Mouse (Mus musculus): Measurements from ENCODE around the gene Acsm2. TPM values are rescaled to one million over a fixed set of nuclear protein-coding genes. Genes with fewer than 3 reads are reported as not detected.

The Acsm2 gene
- total and polyA plus RNA-seq, 3 experiments = not detected

DNA sequence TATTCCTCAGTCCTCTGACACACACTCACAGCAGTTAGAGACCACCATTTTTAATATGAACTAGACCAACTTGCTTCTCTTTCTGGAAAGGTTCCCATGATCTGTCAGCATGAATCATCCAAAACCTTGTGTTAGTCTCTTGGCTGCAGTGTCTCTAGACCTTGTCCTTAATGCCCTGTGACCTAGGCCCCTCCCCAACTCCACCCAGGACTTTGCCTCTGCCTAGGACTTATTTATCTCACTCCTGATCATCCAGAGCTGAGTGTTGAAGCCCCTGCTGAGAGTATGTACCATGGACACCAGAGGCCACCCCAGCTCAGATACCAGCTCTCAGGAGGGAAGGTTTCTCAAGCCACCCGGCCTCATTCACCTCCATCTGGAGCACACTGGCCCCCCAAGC lies 31.8 kb upstream of the Acsm2 start:
- TF ChIP-seq ETS1 (IDR thresholded peaks at IDR 0.05; ENCODE audit: low read depth, low read length) (no peak), ZKSCAN1 (IDR thresholded peaks at IDR 0.05; ENCODE audit: low read depth, low read length) (no peak), JUND (IDR thresholded peaks at IDR 0.05; ENCODE audit: low read depth, low read length) (no peak), MAX (IDR thresholded peaks at IDR 0.05; ENCODE audit: low read length) (no peak), E2F4 (IDR thresholded peaks at IDR 0.05; ENCODE audit: borderline replicate concordance, low read depth, low read length) (no peak), HCFC1 (IDR thresholded peaks at IDR 0.05; ENCODE audit: low read depth, low read length) (no peak), RAD21 (IDR thresholded peaks at IDR 0.05; ENCODE audit: low read depth, low read length) (no peak), NELFE (IDR thresholded peaks at IDR 0.05; ENCODE audit: low read depth, low read length) (no peak)
- Histone ChIP-seq H3K27me3 (ENCODE audit: control insufficient read depth in 1 of 2, insufficient read depth in 2 of 2, low read length in 2 of 2) (no peaks in the 10 kb centered on the region), H3K4me3 (ENCODE audit: control insufficient read depth in 1 of 2, insufficient read depth in 1 of 2, low read depth in 2 of 2, low read length in 2 of 2) (no peak overlapping the region), H3K9ac (ENCODE audit: control insufficient read depth, low read depth, low read length, poor library complexity, severe bottlenecking) (no peak overlapping the region), H3K36me3 (ENCODE audit: control insufficient read depth in 1 of 2, insufficient read depth in 2 of 2, low read length in 2 of 2) (no peaks in the 10 kb centered on the region), H3K9me3 (replicated peaks; ENCODE audit: insufficient read depth, low read length) (no peaks in the 10 kb centered on the region), H3K27ac (ENCODE audit: control insufficient read depth, low read depth, low read length) (no peak overlapping the region), H3K4me1 (ENCODE audit: control insufficient read depth in 1 of 2, insufficient read depth in 2 of 2, low read length in 2 of 2) (no peaks in the 10 kb centered on the region), H3K79me2 (ENCODE audit: control insufficient read depth, insufficient read depth, low read length, poor library complexity) (no peaks in the 10 kb centered on the region)
- no peak for DNase-seq (ENCODE audit: low read depth, low spot score)

DNA sequence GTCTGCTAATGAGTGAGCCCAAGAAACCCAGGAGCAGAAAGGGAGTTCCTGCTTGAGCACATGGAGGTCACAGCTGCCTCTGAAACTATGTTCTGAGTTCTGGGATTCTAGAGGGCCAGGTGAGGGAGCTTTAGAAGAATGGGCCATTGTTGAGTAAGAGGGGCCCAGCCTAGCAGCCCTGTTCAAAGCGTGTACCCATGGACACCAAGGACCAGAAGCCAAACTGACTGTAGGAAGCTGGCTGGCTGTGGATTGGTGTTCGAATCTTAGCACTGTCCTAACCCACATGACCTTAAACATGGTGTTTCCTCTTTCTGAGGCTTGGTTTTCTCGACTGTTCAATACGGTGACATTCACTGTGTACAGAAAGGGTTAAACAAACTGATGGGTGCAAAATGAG lies 30.8 kb upstream of the Acsm2 start, which contains the start of gene Pdilt:
Gene Pdilt (minus strand): TSS at position 101 of the 400 bp plus-strand sequence.
- Histone ChIP-seq H3K27ac (ENCODE audit: control insufficient read depth, low read depth, low read length) (no peak within 1 kb of the TSS), H3K27me3 (ENCODE audit: control insufficient read depth in 1 of 2, insufficient read depth in 2 of 2, low read length in 2 of 2) (no peaks in the 10 kb centered on the region), H3K9me3 (replicated peaks; ENCODE audit: insufficient read depth, low read length) (no peaks in the 10 kb centered on the region), H3K4me1 (ENCODE audit: control insufficient read depth in 1 of 2, insufficient read depth in 2 of 2, low read length in 2 of 2) (no peaks in the 10 kb centered on the region), H3K36me3 (ENCODE audit: control insufficient read depth in 1 of 2, insufficient read depth in 2 of 2, low read length in 2 of 2) (no peaks in the 10 kb centered on the region), H3K4me3 (ENCODE audit: control insufficient read depth in 1 of 2, insufficient read depth in 1 of 2, low read depth in 2 of 2, low read length in 2 of 2) (no peak within 1 kb of the TSS), H3K9ac (ENCODE audit: control insufficient read depth, low read depth, low read length, poor library complexity, severe bottlenecking) (no peak within 1 kb of the TSS), H3K79me2 (ENCODE audit: control insufficient read depth, insufficient read depth, low read length, poor library complexity) (no peaks in the 10 kb centered on the region)
- TF ChIP-seq SMC3 (IDR thresholded peaks at IDR 0.05; ENCODE audit: low read depth, low read length) (no peak), CHD1 (IDR thresholded peaks at IDR 0.05; ENCODE audit: low read depth, low read length) (no peak), SIN3A (IDR thresholded peaks at IDR 0.05; ENCODE audit: low read length) (no peak), MXI1 (IDR thresholded peaks at IDR 0.05; ENCODE audit: low read depth, low read length) (no peak), TBP (IDR thresholded peaks at IDR 0.05; ENCODE audit: low read depth, low read length) (no peak), KAT2A (conservative IDR thresholded peaks at IDR 0.05; ENCODE audit: low read depth, low read length) (no peak), JUND (IDR thresholded peaks at IDR 0.05; ENCODE audit: low read depth, low read length) (no peak), E2F4 (IDR thresholded peaks at IDR 0.05; ENCODE audit: borderline replicate concordance, low read depth, low read length) (no peak), ELF1 (IDR thresholded peaks at IDR 0.05; ENCODE audit: low read depth, low read length) (no peak)
- DNase-seq (ENCODE audit: low read depth, low spot score) = no peak

DNA sequence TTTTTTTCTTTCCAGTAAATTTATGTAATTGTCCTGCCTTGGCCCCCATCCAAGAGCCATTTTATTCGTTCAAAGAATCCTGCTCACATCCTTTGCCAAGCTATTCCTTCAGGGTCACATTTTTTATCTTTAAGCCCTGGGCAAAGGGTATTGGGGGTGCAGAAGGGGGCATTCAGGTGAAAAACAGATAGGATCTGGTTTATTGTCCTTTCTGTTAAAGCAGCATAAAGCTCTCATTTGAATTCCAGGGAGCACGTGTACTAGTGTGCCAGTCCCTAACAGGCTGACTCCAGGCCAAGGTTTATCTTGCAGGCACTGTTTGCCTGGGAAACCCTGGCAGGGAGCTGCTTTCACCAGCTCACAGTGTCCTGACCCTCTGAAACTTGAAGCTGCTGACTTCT lies 28.3 kb upstream of the Acsm2 start:
- no peak for DNase-seq (ENCODE audit: low read depth, low spot score)
- Histone ChIP-seq H3K4me1 (ENCODE audit: control insufficient read depth in 1 of 2, insufficient read depth in 2 of 2, low read length in 2 of 2) (no peaks in the 10 kb centered on the region), H3K36me3 (ENCODE audit: control insufficient read depth in 1 of 2, insufficient read depth in 2 of 2, low read length in 2 of 2) (no peaks in the 10 kb centered on the region), H3K27ac (ENCODE audit: control insufficient read depth, low read depth, low read length) (no peak overlapping the region), H3K79me2 (ENCODE audit: control insufficient read depth, insufficient read depth, low read length, poor library complexity) (no peaks in the 10 kb centered on the region), H3K27me3 (ENCODE audit: control insufficient read depth in 1 of 2, insufficient read depth in 2 of 2, low read length in 2 of 2) (no peaks in the 10 kb centered on the region), H3K9me3 (replicated peaks; ENCODE audit: insufficient read depth, low read length) (no peaks in the 10 kb centered on the region), H3K9ac (ENCODE audit: control insufficient read depth, low read depth, low read length, poor library complexity, severe bottlenecking) (no peak overlapping the region), H3K4me3 (ENCODE audit: control insufficient read depth in 1 of 2, insufficient read depth in 1 of 2, low read depth in 2 of 2, low read length in 2 of 2) (no peak overlapping the region)
- no peak for TF ChIP-seq POLR2A (IDR thresholded peaks at IDR 0.05; ENCODE audit: control insufficient read depth in 1 of 2, insufficient read depth in 1 of 2, low read depth in 1 of 2, low read length in 2 of 2, poor library complexity in 1 of 2)
- no peak for TF ChIP-seq ELF1 (IDR thresholded peaks at IDR 0.05; ENCODE audit: low read depth, low read length)
- TF ChIP-seq MAZ (IDR thresholded peaks at IDR 0.05; ENCODE audit: low read depth, low read length) = no peak
- no peak for TF ChIP-seq KAT2A (conservative IDR thresholded peaks at IDR 0.05; ENCODE audit: low read depth, low read length)
- TF ChIP-seq NELFE (IDR thresholded peaks at IDR 0.05; ENCODE audit: low read depth, low read length) = no peak
- no peak for TF ChIP-seq JUND (IDR thresholded peaks at IDR 0.05; ENCODE audit: low read depth, low read length)
- no peak for TF ChIP-seq GATA1 (IDR thresholded peaks at IDR 0.05; ENCODE audit: low read depth, low read length)
- no peak for TF ChIP-seq ZNF384 (IDR thresholded peaks at IDR 0.05; ENCODE audit: low read depth, low read length)
- no peak for TF ChIP-seq TAL1 (IDR thresholded peaks at IDR 0.05; ENCODE audit: low read length)
- TF ChIP-seq ZKSCAN1 (IDR thresholded peaks at IDR 0.05; ENCODE audit: low read depth, low read length) = no peak
- no peak for TF ChIP-seq USF2 (IDR thresholded peaks at IDR 0.05; ENCODE audit: borderline replicate concordance in 1 of 2, insufficient read depth in 1 of 2, low read depth in 1 of 2, low read length in 2 of 2)
- no peak for TF ChIP-seq MXI1 (IDR thresholded peaks at IDR 0.05; ENCODE audit: low read depth, low read length)
- no peak for TF ChIP-seq SIN3A (IDR thresholded peaks at IDR 0.05; ENCODE audit: low read length)
- no peak for TF ChIP-seq RCOR1 (IDR thresholded peaks at IDR 0.05; ENCODE audit: low read depth, low read length)
- no peak for TF ChIP-seq CHD1 (IDR thresholded peaks at IDR 0.05; ENCODE audit: low read depth, low read length)
- no peak for TF ChIP-seq POLR2AphosphoS5 (IDR thresholded peaks at IDR 0.05; ENCODE audit: borderline replicate concordance, low read depth, low read length)
- TF ChIP-seq MAFK (IDR thresholded peaks at IDR 0.05; ENCODE audit: borderline replicate concordance, low read depth, low read length) = no peak
- no peak for TF ChIP-seq CTCF (IDR thresholded peaks at IDR 0.05 in 2 of 3, conservative IDR thresholded peaks at IDR 0.05 in 1 of 3; ENCODE audit: control insufficient read depth in 1 of 3, insufficient read depth in 1 of 3, low read depth in 2 of 3, low read length in 3 of 3, poor library complexity in 1 of 3, severe bottlenecking in 1 of 3)
- TF ChIP-seq GABPA (IDR thresholded peaks at IDR 0.05; ENCODE audit: low read depth, low read length) = no peak

All from MEL (cell line).